Mouse (Mus musculus): ENCODE measurements around the gene Gcc1. TPM values are rescaled to one million over a fixed set of nuclear protein-coding genes. Genes with fewer than 3 reads are reported as not detected.

The Gcc1 gene
- total RNA-seq, 4 experiments from 2014 or later, result 16.3 to 20.5 (median 18.9) TPM

Other genes with a start within 250 kb of the Gcc1 start
- 10 to 100 TPM; 20.6 to 27.7 (median 24.6) TPM for gene Zfp800, start 30.4 kb downstream of the Gcc1 start, total RNA-seq (2022)
- 100 to 1,000 TPM; 233 to 249 (median 241) TPM for gene Arf5, start 4.8 kb downstream of the Gcc1 start, total RNA-seq (2022)
- gene Fscn3, start 601 bp downstream of the Gcc1 start, total RNA-seq (2022), result not detected
- not detected for gene Pax4, start 21.0 kb upstream of the Gcc1 start, total RNA-seq (2022)
- gene Snd1, start 46.7 kb upstream of the Gcc1 start, total RNA-seq (2022), result 100 to 1,000 TPM; 101 to 116 (median 115) TPM

All from layer of hippocampus, adult 8-10 months (tissue).